Mouse (Mus musculus) intestine, postnatal 0 days (tissue): ENCODE data around the gene Arl16. TPM values are rescaled to one million over a fixed set of nuclear protein-coding genes. Genes with fewer than 3 reads are reported as not detected.

Source experiments
- ATAC-seq: fragments of 200-750 bp; cut with Nextera tagmentation; 2 replicates; pipeline ENCODE4 v1.8.0; 2017; ENCODE audit warnings: mild to moderate bottlenecking, moderate TSS enrichment, moderate library complexity
- H3K27ac ChIP-seq: fragments of 300-500 bp; sonication (generic); 2 replicates; pipeline ENCODE4 v1.5.1; 2014; ENCODE audit warnings: mild to moderate bottlenecking, low read depth, low read length, moderate library complexity
- H3K27me3 ChIP-seq: fragments of 300-500 bp; sonication (generic); replicated peaks from 2 replicates; pipeline ENCODE4 v1.6.1; 2014; ENCODE audit warnings: low read length, mixed read lengths; ENCODE audit not compliant: control insufficient read depth, insufficient read depth
- H3K36me3 ChIP-seq: fragments of 300-500 bp; sonication (generic); 2 replicates; pipeline ENCODE4 v1.6.1; 2014; ENCODE audit warnings: mild to moderate bottlenecking, moderate library complexity; ENCODE audit not compliant: control insufficient read depth, insufficient read depth
- H3K4me1 ChIP-seq: fragments of 300-500 bp; sonication (generic); replicated peaks from 2 replicates; pipeline ENCODE4 v1.6.1; 2014; ENCODE audit warnings: antibody characterized with exemption, low read length, mixed read lengths; ENCODE audit not compliant: control insufficient read depth, insufficient read depth
- H3K4me2 ChIP-seq: fragments of 300-500 bp; sonication (generic); replicated peaks from 2 replicates; pipeline ENCODE4 v1.6.1; 2014; ENCODE audit warnings: low read depth, mild to moderate bottlenecking, moderate library complexity
- H3K4me3 ChIP-seq: fragments of 300-500 bp; sonication (generic); 2 replicates; pipeline ENCODE4 v1.5.1; 2014; ENCODE audit warnings: low read depth, low read length
- H3K9ac ChIP-seq: fragments of 300-500 bp; sonication (generic); 2 replicates; pipeline ENCODE4 v1.6.1; 2014; ENCODE audit warnings: mild to moderate bottlenecking, low read depth, low read length
- H3K9me3 ChIP-seq: fragments of 300-500 bp; sonication (generic); 2 replicates; pipeline ENCODE4 v1.6.1; 2016; ENCODE audit warnings: mixed run types; ENCODE audit not compliant: control insufficient read depth
- CTCF ChIP-seq: sonication (generic); IDR thresholded peaks from 2 replicates; pipeline ENCODE4 v1.5.1; 2016; ENCODE audit warnings: low read depth, mild to moderate bottlenecking, control low read depth, antibody characterized with exemption, moderate library complexity
- WGBS: fragments of 180-500 bp; shearing (Covaris S2); extraction: QIAGEN DNeasy Blood & Tissue Kit; methylation state at CpG from one replicate; pipeline ENCODE4 v1.1.7; 2014; 5-methylcytosine and 5-hydroxymethylcytosine counted together
- polyA plus RNA-seq: library from polyadenylated mRNA; unstranded; fragments of >200 nt; fragmentation: Nextera tagmentation; extraction: Ambion mirVana; gene quantifications from 2 replicates; pipeline ENCODE4 v1.2.1, GENCODE M21; 2015

Arl16 gene
- polyA plus RNA-seq, 1 experiment from 2014 or later: 22.8 TPM

DNA sequence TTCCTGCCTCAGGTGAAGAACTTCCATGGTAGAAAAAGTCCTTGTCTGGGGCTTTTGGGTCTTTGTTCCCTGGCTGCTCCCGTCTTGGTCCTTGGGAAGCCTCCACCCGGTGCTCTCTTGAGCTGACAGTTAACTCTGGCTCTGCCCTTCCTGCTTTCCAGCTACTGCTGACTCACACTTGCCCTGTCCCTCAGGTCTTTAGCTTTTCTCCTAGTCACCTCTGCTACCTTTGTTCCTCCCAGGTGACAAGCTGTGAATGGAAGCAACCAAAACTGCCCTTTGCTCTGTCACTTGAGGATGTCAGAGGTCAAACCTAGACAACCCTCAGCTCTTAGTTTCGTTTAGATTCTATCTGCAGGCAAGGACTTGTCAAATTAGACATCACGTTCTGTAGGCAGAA is 42.5 kb upstream of the Arl16 start:
- no peaks in the 10 kb centered on the region for H3K36me3 ChIP-seq
- peak; percentile 61 for ATAC-seq
- no peaks in the 10 kb centered on the region for H3K27me3 ChIP-seq
- peak overlapping the region; percentile 49 for H3K4me2 ChIP-seq
- WGBS: 15% methylated on average over 4 of the region's 4 CpGs
- H3K4me3 ChIP-seq: peak overlapping the region; percentile 20; the same call in 1 of the 2 replicates
- H3K9ac ChIP-seq: peak overlapping the region; percentile 50; the same call in 1 of the 2 replicates
- peak overlapping the region; percentile 91 for H3K27ac ChIP-seq
- no peaks in the 10 kb centered on the region for H3K9me3 ChIP-seq
- peaks cover 4% of the 10 kb centered on the region; the same call in 1 of the 2 replicates for H3K4me1 ChIP-seq
- no peak for TF ChIP-seq CTCF

DNA sequence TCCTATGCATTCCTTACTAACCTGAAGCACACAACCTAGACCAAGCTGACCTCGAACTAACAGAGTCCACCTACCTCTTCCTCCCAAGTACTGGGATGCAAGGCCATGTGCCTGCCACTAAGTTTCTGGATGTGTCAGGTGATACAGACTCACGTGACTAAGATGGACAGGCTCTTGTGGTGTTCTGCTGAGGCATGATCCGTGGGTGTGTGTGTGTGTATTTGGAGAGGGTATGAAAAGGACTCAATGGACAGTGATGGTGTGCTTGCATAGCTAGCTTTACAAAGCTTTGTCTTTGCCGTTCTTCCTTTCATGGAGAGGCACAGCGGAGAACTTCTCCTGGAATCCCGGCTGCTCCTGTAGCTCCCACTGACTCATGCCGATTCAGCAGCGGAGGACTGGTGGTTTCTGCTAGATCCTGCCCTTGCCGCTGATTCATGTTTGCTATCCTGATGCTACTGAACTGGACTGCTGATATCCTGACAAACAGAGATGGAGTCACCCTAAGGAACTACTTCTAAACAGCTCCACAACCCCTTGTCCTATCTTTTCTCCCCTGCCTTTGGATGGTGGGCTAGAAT is 41.0 kb upstream of the Arl16 start:
- 63% methylated on average over 9 of the region's 9 CpGs for WGBS
- no peak overlapping the region for H3K4me2 ChIP-seq
- peaks cover 4% of the 10 kb centered on the region; the same call in 1 of the 2 replicates for H3K4me1 ChIP-seq
- no peak for ATAC-seq
- no peaks in the 10 kb centered on the region for H3K9me3 ChIP-seq
- no peak for TF ChIP-seq CTCF
- H3K27me3 ChIP-seq: no peaks in the 10 kb centered on the region
- H3K9ac ChIP-seq: no peak overlapping the region
- no peak overlapping the region for H3K4me3 ChIP-seq
- H3K27ac ChIP-seq: peak overlapping the region; percentile 54; the same call in 1 of the 2 replicates
- no peaks in the 10 kb centered on the region for H3K36me3 ChIP-seq

DNA sequence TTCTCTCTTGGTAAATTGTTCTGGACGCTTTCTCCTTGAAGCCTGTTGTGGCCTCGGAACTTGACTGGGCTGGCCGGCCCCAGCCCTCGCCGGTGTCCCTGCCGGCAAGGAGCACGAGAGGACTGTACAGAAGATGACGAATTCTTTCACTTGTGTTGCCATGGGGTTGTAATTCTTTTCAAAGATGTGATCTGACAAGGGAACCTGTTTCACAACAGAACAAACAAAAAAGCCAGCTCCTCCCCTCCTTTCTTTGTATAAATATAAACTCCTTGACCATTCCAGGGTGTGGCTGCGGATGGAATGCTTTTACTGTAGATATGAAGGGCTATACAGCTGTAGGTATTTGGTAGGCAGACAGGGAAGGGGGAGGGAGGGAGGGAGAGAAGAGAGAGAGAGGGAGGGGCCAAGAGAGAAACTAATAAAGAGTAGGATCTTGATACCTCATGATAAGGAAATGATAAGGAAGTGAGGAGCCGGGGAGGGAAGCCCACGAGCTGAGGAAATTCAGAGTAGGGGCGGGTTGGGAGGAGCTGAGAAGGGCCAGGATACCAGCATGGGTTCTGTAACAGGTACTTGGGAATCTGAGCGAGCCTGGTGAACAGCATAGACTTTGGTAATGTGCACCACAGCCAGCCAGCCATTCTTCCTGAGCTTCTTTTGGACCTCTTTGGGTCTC is 40.3 kb upstream of the Arl16 start:
- peak overlapping the region; percentile 35; the same call in 1 of the 2 replicates for H3K4me2 ChIP-seq
- 41% methylated on average over 13 of the region's 13 CpGs for WGBS
- H3K9ac ChIP-seq: no peak overlapping the region
- H3K4me1 ChIP-seq: peaks cover 4% of the 10 kb centered on the region; the same call in 1 of the 2 replicates
- ATAC-seq: peak; percentile 73
- no peak for TF ChIP-seq CTCF
- H3K27me3 ChIP-seq: no peaks in the 10 kb centered on the region
- no peaks in the 10 kb centered on the region for H3K9me3 ChIP-seq
- H3K4me3 ChIP-seq: no peak overlapping the region
- peak overlapping the region; percentile 54 for H3K27ac ChIP-seq
- H3K36me3 ChIP-seq: no peaks in the 10 kb centered on the region

- H3K4me2 ChIP-seq: 0 out of 2 replicates have a peak overlapping the region, but pooled peaks have one; percentile 35
- peaks cover 4% of the 10 kb centered on the region; the same call in 1 of the 2 replicates for H3K4me1 ChIP-seq
- 29% methylated on average over 4 of the region's 4 CpGs for WGBS
- no peaks in the 10 kb centered on the region for H3K36me3 ChIP-seq
- H3K9me3 ChIP-seq: no peaks in the 10 kb centered on the region
- H3K27me3 ChIP-seq: no peaks in the 10 kb centered on the region
- ATAC-seq: peak; percentile 16; the same call in 1 of the 2 replicates
- no peak overlapping the region for H3K4me3 ChIP-seq
- peak; percentile 70 for TF ChIP-seq CTCF
- no peak overlapping the region; the same call in 1 of the 2 replicates for H3K9ac ChIP-seq
- H3K27ac ChIP-seq: 0 out of 2 replicates have a peak overlapping the region, but pooled peaks have one; percentile 35
Observed at GRCm38 (mm10) chr11:120506899-120507298, 39.5 kb upstream of the Arl16 start.

- TF ChIP-seq CTCF: no peak
- H3K27me3 ChIP-seq: no peaks in the 10 kb centered on the region
- no peak overlapping the region for H3K27ac ChIP-seq
- no peak overlapping the region for H3K4me3 ChIP-seq
- 82% methylated on average over 3 of the region's 3 CpGs for WGBS
- no peak overlapping the region for H3K9ac ChIP-seq
- no peaks in the 10 kb centered on the region for H3K36me3 ChIP-seq
- peaks cover 4% of the 10 kb centered on the region; the same call in 1 of the 2 replicates for H3K4me1 ChIP-seq
- no peak for ATAC-seq
- no peaks in the 10 kb centered on the region for H3K9me3 ChIP-seq
- H3K4me2 ChIP-seq: no peak overlapping the region
Observed at GRCm38 (mm10) chr11:120505661-120506060, 38.3 kb upstream of the Arl16 start.

DNA sequence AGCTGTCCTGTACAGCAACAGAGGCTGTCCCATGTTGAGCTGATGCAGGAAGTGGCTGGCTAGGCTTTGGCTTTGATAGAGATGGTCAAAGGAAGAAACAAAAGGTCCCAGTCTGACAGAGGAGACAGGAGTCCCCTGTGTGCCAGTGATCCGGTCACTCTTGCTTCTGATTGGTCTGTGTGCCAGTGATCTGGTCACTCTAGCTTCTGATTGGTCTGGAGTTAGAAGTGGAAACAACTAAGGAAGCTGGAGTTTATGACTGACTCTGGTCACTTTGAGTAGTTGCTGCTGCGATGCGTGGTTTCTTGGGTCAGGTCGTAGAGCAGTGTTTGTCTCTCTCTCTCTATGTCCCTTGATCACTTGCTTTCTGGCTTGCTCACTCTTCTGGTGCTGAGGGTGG is 34.3 kb upstream of the Arl16 start:
- no peaks in the 10 kb centered on the region for H3K27me3 ChIP-seq
- no peaks in the 10 kb centered on the region for H3K9me3 ChIP-seq
- WGBS: 81% methylated on average over 4 of the region's 4 CpGs
- H3K9ac ChIP-seq: no peak overlapping the region
- no peak overlapping the region for H3K4me2 ChIP-seq
- ATAC-seq: no peak
- H3K4me1 ChIP-seq: 0 out of 2 replicates have a peak, but pooled peaks cover 2% of the 10 kb centered on the region
- peaks cover 23% of the 10 kb centered on the region; the same call in 1 of the 2 replicates for H3K36me3 ChIP-seq
- TF ChIP-seq CTCF: no peak
- no peak overlapping the region for H3K4me3 ChIP-seq
- H3K27ac ChIP-seq: no peak overlapping the region
